Comparison of ENCODE assay signal across 24 mouse cellular contexts in genomic region chr11:26307564-26307963, GRCm38 (mm10).
DNase-seq lines count a peak whose midpoint lies in the region; ATAC-seq and TF ChIP-seq lines count a peak whose summit lies in the region.
"Had no signal": no experiment of that assay in that cellular context is flagged by ENCODE, and none has a peak within 500 bp of the region (broad histone marks: within the 10 kb centered on the region; RNA-seq: fewer than 3 reads in every experiment).

No protein-coding gene starts in this region.

- ATAC-seq in liver, embryonic 11.5 days (replicated peaks; ENCODE audit: low FRiP score), result no peak
- ATAC-seq: activated CD4-positive, CD25-positive, alpha-beta regulatory T cell, adult 4 months; forebrain, embryonic 14.5 days; forebrain, embryonic 16.5 days; Patski had no signal

- peaks cover 5% of the 10 kb centered on the region; the same call in 1 of the 2 replicates for H3K9me3 ChIP-seq in ES-Bruce4 (replicated peaks; ENCODE audit: control insufficient read depth, insufficient read depth, low read length, poor library complexity, severe bottlenecking)
- H3K9me3 ChIP-seq in liver, embryonic 11.5 days (ENCODE audit: control insufficient read depth, low read length), result no peaks in the 10 kb centered on the region
- H3K9me3 ChIP-seq: embryonic facial prominence, embryonic 13.5 days; embryonic facial prominence, embryonic 15.5 days; forebrain, embryonic 10.5 days; forebrain, embryonic 12.5 days; G1E had no signal

- DNase-seq in ES-CJ7 (ENCODE audit: low read depth, low spot score) (peak; percentile 38), R1 (ENCODE audit: low read depth, low spot score) (peak; percentile 5)
- DNase-seq in liver, embryonic 11.5 days (ENCODE audit: low spot score), result no peak
- DNase-seq in lung, postnatal 4 days, result no peak
- no peak for DNase-seq in right cerebral cortex, adult 2 months (ENCODE audit: low spot score in 2 of 2)
- DNase-seq: adrenal gland, adult 8-10 months; adrenal gland, postnatal 14 days; adrenal gland, postnatal 36 days; cerebellum, adult 11-12 months; cerebellum, adult 2 months; cerebellum, adult 9-10 months; cerebellum, postnatal 10 days; cerebellum, postnatal 25 days had no signal

- no peak overlapping the region for H3K27ac ChIP-seq in ES-Bruce4 (ENCODE audit: insufficient read depth, low read length)
- no peak overlapping the region for H3K27ac ChIP-seq in liver, embryonic 11.5 days (ENCODE audit: low read depth, low read length)
- H3K27ac ChIP-seq: embryonic facial prominence, embryonic 13.5 days; embryonic facial prominence, embryonic 15.5 days; forebrain, embryonic 10.5 days; forebrain, embryonic 12.5 days had no signal

- no peak overlapping the region for H3K4me2 ChIP-seq in liver, embryonic 11.5 days
- H3K4me2 ChIP-seq: embryonic facial prominence, embryonic 13.5 days; embryonic facial prominence, embryonic 15.5 days; forebrain, embryonic 12.5 days had no signal

- peaks cover 2% of the 10 kb centered on the region for H3K4me1 ChIP-seq in ES-Bruce4 (ENCODE audit: control insufficient read depth, insufficient read depth, low read length)
- no peaks in the 10 kb centered on the region for H3K4me1 ChIP-seq in liver, embryonic 11.5 days (replicated peaks; ENCODE audit: control insufficient read depth, insufficient read depth, low read length)
- H3K4me1 ChIP-seq: embryonic facial prominence, embryonic 13.5 days; embryonic facial prominence, embryonic 15.5 days; forebrain, embryonic 10.5 days; forebrain, embryonic 12.5 days had no signal

- H3K9ac ChIP-seq in ES-Bruce4 (ENCODE audit: low read depth, poor library complexity, severe bottlenecking), result no peak overlapping the region
- no peak overlapping the region for H3K9ac ChIP-seq in liver, embryonic 11.5 days (ENCODE audit: low read depth, low read length)
- H3K9ac ChIP-seq: embryonic facial prominence, embryonic 13.5 days; embryonic facial prominence, embryonic 15.5 days; forebrain, embryonic 12.5 days had no signal

- no peaks in the 10 kb centered on the region for H3K36me3 ChIP-seq in ES-Bruce4 (ENCODE audit: control insufficient read depth, insufficient read depth, low read length, poor library complexity, severe bottlenecking)
- H3K36me3 ChIP-seq in liver, embryonic 11.5 days (ENCODE audit: control insufficient read depth, insufficient read depth, low read length), result no peaks in the 10 kb centered on the region
- H3K36me3 ChIP-seq: embryonic facial prominence, embryonic 13.5 days; embryonic facial prominence, embryonic 15.5 days; forebrain, embryonic 10.5 days; forebrain, embryonic 12.5 days; G1E had no signal

- no peak for TF ChIP-seq CTCF in ES-Bruce4 (IDR thresholded peaks at IDR 0.05; ENCODE audit: low read depth, low read length)

- H3K4me3 ChIP-seq in ES-Bruce4 (ENCODE audit: low read depth, low read length), result no peak overlapping the region
- H3K4me3 ChIP-seq in liver, embryonic 11.5 days (ENCODE audit: low read depth, low read length), result no peak overlapping the region
- H3K4me3 ChIP-seq: embryonic facial prominence, embryonic 13.5 days; embryonic facial prominence, embryonic 15.5 days; erythroblast, embryonic 14.5 days; forebrain, embryonic 10.5 days; forebrain, embryonic 12.5 days had no signal

- peak; percentile 94 for TF ChIP-seq EP300 in ES-Bruce4 (IDR thresholded peaks at IDR 0.05; ENCODE audit: insufficient read depth, low read depth, low read length)

- H3K27me3 ChIP-seq in ES-Bruce4 (ENCODE audit: control insufficient read depth, insufficient read depth, low read length, poor library complexity, severe bottlenecking), result no peaks in the 10 kb centered on the region
- H3K27me3 ChIP-seq in liver, embryonic 11.5 days (replicated peaks; ENCODE audit: control insufficient read depth, insufficient read depth, low read length), result no peaks in the 10 kb centered on the region
- H3K27me3 ChIP-seq: embryonic facial prominence, embryonic 13.5 days; embryonic facial prominence, embryonic 15.5 days; forebrain, embryonic 12.5 days; Patski had no signal

- WGBS in liver, embryonic 11.5 days, result 53% methylated on average over 4 of the region's 4 CpGs

- TF ChIP-seq POLR2A in ES-Bruce4 (IDR thresholded peaks at IDR 0.05; ENCODE audit: insufficient read depth, low read length), result no peak

Comparison
In these comparisons a context has a peak if more than half of its experiments do, and no peak if none do; other contexts are left out.
1. DNase-seq: peak in ES-CJ7 (single experiment) and R1 (single experiment); none in liver, embryonic 11.5 days (single experiment), lung, postnatal 4 days (0 of 2) and right cerebral cortex, adult 2 months (0 of 2).